Mouse (Mus musculus): ENCODE measurements around the gene Hoxd9. TPM values are rescaled to one million over a fixed set of nuclear protein-coding genes. Genes with fewer than 3 reads are reported as not detected.

Gene Hoxd9
- total RNA-seq, 1 experiment from 2014 or later = not detected

DNA sequence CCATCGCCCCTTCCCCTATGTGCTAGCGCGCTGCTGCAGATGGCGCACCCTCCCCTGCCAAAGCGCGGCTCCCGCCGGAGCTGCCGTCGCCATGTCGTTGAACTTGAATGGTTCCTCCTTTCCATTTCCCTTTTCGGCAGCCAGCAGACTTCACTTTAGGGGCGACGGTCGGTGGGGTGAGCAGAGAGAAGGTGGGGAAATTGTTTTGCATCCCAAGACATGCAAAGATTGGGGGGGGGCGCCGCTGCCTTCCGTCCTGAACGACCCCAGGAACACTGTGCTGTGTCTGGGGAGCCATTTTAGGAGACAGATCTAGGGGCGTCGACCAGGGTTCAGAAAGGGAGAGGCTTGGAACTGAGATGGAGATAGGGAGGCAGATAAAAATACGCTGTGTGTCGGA, 17.5 kb upstream of the Hoxd9 start:
- ATAC-seq (replicated peaks in 1 of 2; ENCODE audit: insufficient read depth in 1 of 2, low FRiP score in 2 of 2, low TSS enrichment in 1 of 2, low read depth in 1 of 2, poor library complexity in 2 of 2, severe bottlenecking in 2 of 2) = 0 out of 4 replicates have a peak, but pooled peaks have one; percentile 15 to 49

DNA sequence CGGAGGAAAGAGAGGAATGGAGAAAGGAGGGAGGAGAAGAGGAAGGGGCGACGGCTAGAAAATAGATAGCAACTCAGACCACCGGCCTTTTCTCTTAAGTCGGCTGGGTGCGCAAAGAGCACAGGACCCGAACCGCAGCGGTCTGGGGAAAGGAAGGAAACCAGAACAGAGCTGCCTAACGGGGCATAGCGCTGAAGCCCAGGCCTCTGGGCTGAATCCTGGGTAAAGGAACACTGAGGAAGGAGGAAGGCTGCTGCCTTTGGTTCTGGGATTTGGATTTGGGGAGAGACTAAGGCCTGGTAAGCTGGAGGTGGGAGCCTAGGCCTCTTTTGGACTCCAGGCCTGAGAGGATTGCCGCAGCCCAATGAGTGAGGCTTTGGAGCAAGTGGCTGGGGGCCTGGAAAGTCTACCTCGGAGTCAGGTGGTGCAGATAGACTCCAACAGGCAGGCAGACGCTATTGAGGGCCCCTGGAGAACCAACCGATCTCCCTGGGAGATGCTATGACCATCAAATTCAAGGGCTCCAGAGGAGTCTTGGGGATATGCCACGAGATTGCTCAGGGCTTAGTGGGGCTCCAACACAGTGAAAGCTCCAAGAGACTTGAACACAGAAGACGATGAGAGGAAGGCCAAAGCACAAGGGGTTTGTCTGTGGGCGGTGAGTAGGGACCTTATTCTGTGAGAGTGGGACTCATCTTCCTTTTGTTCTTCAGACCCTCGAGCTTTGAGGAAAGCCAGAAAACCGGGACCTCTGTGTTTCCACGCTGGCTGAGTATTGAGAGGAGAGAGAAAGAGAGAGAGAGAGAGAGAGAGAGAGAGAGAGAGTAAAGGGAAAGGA, 16.7 kb upstream of the Hoxd9 start:
- ATAC-seq (replicated peaks in 1 of 2; ENCODE audit: insufficient read depth in 1 of 2, low FRiP score in 2 of 2, low TSS enrichment in 1 of 2, low read depth in 1 of 2, poor library complexity in 2 of 2, severe bottlenecking in 2 of 2) = no peak

DNA sequence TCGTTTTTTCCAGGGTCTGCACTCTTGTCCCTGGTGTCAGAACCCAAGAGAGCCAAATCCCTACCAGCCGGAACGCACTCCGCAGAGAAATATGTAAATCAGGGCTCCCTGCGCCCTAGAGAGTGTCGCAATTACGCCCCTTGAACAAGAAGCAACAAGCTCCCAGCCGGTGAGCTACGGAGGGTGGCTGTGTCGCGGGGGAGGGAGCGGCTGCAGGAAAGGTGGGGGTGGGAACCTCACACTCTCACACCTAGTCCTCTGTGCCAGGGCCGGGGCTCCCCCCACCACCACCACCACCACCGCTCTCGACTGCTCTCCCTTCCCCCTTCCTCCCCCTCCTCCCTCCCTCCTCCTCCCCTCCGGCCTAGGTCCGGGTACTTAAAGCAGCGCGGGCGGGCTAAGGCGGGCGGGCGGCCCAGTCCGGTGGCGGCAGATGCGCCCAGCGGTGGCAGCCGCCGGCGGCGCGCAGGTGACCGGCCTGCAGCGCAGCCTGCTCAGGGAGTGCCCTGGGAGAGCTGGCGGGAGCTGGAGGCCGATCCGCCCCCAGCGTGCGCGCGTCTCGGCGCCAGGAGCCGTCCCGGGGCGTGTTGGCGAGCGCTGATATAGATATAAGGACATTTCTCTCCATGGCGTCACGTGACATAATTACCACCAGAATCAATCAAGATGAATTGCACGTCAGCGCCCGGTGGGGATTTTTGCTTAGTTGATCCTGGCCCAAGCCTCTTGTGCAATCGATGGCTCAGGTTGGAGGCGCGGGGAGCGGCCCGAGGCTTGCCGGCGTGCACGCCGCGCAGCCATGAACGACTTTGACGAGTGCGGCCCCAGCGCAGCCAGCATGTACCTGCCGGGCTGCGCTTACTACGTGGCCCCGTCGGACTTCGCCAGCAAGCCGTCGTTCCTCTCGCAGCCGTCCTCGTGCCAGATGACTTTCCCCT, 15.7 kb upstream of the Hoxd9 start:
- no peak for ATAC-seq (replicated peaks in 1 of 2; ENCODE audit: insufficient read depth in 1 of 2, low FRiP score in 2 of 2, low TSS enrichment in 1 of 2, low read depth in 1 of 2, poor library complexity in 2 of 2, severe bottlenecking in 2 of 2)

DNA sequence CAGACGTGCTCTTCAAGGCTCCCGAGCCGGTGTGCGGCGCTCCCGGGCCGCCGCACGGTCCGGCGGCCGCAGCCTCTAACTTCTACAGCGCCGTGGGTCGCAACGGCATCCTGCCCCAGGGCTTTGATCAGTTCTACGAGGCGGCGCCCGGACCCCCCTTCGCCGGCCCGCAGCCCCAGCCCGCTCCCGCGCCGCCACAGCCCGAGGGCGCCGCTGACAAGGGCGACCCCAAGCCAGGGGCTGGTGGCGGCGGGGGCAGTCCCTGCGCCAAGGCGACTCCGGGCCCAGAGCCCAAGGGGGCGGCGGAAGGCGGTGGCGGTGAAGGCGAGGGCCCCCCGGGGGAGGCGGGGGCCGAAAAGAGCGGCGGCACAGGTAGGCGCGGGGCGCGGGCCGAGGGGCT, 14.7 kb upstream of the Hoxd9 start:
- ATAC-seq (replicated peaks in 1 of 2; ENCODE audit: insufficient read depth in 1 of 2, low FRiP score in 2 of 2, low TSS enrichment in 1 of 2, low read depth in 1 of 2, poor library complexity in 2 of 2, severe bottlenecking in 2 of 2) = no peak

DNA sequence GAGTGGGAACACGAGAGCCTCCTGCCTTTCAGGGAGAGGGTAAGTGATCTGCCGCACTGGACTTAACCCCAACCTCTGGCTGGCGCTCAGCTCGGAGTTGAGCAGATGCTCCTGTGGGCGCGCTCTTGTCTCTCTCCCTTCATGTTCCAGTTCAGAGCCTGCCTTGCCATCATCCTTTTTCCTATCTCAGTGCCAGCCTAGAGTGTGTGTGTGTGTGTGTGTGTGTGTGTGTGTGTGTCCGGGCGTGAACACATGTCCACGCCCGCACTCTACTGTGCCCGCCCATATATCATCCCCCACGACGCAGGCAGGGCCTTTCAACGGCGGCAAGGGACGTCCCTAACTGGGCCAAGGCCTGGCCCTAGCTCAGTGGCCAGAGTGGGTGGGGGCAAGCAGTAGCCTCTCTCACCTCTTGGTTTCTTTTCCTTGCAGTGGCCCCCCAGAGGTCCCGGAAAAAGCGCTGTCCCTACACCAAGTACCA, 14.0 kb upstream of the Hoxd9 start:
- no peak for ATAC-seq (replicated peaks in 1 of 2; ENCODE audit: insufficient read depth in 1 of 2, low FRiP score in 2 of 2, low TSS enrichment in 1 of 2, low read depth in 1 of 2, poor library complexity in 2 of 2, severe bottlenecking in 2 of 2)

DNA sequence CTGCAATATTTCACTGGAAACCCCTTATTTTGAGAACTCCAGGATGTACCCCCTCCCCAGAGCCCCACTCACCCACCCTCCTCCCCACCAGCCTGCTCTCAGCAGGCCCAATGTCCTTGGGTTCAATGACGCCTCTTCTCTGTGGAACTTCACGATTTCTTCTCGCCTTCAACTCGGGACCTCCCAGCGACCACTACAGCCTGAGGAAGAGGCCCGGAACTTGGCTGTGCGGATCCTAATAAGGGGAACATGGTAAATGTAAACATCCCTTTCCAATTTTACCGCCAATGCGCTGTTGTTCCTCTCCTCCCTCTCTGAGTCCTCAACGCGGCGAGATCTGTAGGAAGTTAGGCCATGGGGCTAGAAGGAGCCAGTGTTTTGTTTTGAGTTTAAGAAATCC, 13.4 kb upstream of the Hoxd9 start:
- no peak for ATAC-seq (replicated peaks in 1 of 2; ENCODE audit: insufficient read depth in 1 of 2, low FRiP score in 2 of 2, low TSS enrichment in 1 of 2, low read depth in 1 of 2, poor library complexity in 2 of 2, severe bottlenecking in 2 of 2)

DNA sequence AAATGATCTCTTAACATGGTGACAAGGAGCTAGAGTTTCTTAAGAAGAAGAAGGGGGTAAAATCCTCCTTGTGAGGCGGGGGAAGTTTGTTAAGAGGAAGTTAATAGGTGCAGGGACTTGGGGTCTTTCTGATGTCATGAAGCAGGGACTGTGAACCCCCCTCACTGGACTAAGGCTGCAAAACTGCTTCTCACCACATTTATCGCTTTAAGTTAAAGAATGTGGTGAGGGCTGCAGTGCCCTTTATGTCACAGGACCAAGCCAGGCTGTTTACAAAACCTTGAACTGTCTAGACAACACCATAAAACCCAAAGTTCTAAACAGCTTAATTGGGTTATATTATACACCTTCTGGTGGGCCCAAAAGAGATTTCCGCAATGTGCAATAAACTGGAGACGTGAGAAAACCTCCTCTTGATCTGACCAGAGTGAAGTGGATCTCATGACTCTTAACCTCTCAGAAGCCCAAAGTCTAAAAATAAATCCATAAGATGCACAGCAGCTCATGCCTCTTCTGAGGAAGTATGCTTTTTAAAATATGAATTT, 12.4 kb upstream of the Hoxd9 start:
- no peak for ATAC-seq (replicated peaks in 1 of 2; ENCODE audit: insufficient read depth in 1 of 2, low FRiP score in 2 of 2, low TSS enrichment in 1 of 2, low read depth in 1 of 2, poor library complexity in 2 of 2, severe bottlenecking in 2 of 2)

DNA sequence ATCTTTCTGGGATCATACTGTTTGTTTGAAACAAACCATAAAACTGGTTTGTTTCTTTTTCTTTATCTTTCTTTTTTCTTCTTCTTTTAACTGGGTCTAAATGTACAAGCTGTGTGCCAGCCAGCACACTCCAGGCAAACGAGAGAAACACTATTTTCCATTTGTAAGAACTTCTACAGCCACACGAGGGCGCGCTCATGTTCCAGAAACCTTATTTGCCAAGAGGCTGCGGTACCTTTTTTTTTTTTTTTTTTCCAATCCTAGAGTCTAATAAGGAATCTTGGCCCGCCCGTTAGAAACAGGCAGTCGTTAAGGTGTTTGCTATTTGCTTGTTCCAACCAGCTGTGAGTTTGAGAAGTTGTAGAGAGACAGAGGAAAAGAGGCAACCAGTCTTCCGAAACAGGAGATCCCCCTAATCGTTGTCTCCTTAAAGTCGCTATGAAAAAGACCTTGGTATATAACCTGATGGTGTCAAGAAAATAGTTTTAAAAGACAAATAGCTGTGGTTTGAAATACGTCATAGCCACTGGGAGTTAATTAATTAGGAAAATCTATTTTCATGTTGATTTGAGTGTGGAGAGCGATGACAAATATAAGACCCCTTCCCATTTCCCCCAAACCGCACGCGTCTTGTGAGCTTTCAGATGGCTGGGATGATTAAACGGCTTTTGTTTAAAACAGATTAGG, 11.1 kb upstream of the Hoxd9 start:
- no peak for ATAC-seq (replicated peaks in 1 of 2; ENCODE audit: insufficient read depth in 1 of 2, low FRiP score in 2 of 2, low TSS enrichment in 1 of 2, low read depth in 1 of 2, poor library complexity in 2 of 2, severe bottlenecking in 2 of 2)

DNA sequence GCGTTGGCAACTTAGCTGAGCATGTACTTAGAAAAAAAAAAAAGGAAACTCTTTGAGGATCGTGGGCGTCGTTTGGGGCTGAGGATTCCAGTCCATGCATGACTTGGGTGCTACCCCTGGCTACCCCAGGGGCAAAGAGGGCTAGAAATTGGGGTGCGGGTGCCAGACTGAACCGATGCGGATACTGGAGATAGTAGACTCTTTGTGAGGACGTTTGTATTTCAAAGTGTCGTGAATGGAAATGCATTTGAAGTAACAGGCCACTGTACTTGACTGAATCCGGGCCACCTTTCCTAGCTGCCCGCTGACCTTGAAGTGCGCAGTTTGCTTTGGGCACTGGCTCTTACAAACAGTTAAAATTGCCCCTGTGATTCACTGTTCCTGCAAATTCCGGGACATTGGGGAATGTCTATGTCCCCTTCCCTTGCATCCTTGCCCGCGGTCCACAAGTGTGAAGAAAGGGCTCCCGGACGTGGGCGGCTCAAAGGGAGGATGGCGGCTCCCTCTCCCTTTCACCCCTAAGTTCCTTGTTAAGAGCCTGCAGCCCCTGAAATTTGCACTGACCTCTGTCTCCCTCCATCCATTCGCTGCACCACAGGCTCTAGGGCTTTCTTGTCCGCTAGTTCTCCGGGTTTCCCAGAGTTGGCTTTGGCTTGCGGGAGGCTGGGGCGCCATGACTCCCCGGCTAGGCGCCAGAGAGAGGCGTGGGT, 10.4 kb upstream of the Hoxd9 start:
- no peak for ATAC-seq (replicated peaks in 1 of 2; ENCODE audit: insufficient read depth in 1 of 2, low FRiP score in 2 of 2, low TSS enrichment in 1 of 2, low read depth in 1 of 2, poor library complexity in 2 of 2, severe bottlenecking in 2 of 2)

DNA sequence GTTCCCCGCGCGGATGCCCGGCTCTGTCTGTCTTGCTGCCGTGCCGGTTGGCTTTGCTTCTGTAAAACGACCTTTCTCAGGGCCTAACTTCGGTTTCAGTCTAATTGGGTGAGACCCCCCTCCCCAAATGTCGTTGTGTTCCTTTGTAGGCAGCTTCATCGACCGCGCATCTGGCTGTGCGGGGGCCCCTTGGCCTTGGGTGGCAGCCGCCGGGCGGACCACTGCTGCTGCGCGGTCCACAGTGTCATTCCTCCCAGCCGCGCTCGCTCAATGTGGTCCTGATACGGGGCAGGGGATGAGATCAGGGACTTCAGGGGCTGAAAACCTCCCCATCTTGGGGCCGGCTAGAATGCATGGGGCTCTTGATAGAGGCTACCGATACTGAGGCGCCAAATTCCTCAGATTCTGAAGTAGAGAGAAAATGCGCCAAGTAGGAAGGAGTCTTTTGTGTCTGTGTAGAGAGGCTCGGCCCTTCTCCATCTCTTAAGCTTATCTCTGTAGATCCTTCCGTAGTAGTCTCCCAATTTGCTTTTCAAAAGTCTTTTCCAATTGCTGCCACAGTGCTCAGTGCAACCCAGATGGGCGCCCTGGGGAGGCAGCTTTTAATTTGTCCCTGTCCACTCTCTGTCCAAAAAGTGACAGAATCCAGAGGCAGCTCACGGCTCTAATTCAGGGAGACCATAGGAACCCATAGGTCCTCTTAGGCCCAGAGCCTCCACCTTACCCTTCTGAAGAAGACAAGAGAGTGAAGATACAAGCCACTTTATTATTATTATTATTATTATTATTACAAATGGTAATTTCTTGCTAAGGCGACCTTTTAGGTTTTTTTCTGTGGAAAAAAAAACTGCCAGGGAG, 9.6 kb upstream of the Hoxd9 start:
- ATAC-seq (replicated peaks in 1 of 2; ENCODE audit: insufficient read depth in 1 of 2, low FRiP score in 2 of 2, low TSS enrichment in 1 of 2, low read depth in 1 of 2, poor library complexity in 2 of 2, severe bottlenecking in 2 of 2) = no peak

DNA sequence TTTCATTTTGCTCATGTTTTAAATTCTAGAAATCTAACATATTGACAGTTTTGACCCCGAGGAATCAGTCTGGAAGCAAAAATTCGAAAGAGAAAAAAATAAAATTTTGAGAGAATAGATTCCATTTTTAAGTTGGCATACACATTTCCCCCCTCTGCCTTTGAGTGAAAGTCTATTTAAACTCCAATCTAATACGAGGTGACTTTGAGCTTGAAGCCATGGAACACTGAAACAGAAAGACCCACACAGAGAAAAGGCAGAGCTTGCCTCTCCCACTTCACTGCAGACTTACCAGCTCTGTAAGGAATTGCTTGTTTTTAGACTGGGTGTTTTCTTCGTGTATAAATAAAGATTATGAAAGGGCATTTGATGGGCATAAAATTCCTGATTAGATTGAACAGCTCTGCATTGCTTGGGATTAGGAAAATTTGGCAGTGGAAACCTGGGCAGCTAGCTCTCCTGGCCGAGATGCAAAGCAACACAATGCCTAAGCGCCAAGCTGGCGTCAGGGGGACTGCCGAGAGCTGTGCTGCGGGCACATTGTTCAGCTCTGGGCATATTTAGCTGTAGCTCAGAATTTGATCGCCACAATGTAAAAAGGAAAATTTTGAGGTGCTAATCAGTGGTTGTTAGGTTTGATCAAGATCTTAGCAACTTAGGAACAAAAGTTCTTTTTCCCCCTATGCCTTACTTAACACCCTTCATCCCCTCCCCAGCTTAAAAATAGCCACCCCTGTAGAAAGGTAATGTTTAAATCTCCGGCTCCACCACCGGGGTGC, 8.5 kb upstream of the Hoxd9 start:
- no peak for ATAC-seq (replicated peaks in 1 of 2; ENCODE audit: insufficient read depth in 1 of 2, low FRiP score in 2 of 2, low TSS enrichment in 1 of 2, low read depth in 1 of 2, poor library complexity in 2 of 2, severe bottlenecking in 2 of 2)

DNA sequence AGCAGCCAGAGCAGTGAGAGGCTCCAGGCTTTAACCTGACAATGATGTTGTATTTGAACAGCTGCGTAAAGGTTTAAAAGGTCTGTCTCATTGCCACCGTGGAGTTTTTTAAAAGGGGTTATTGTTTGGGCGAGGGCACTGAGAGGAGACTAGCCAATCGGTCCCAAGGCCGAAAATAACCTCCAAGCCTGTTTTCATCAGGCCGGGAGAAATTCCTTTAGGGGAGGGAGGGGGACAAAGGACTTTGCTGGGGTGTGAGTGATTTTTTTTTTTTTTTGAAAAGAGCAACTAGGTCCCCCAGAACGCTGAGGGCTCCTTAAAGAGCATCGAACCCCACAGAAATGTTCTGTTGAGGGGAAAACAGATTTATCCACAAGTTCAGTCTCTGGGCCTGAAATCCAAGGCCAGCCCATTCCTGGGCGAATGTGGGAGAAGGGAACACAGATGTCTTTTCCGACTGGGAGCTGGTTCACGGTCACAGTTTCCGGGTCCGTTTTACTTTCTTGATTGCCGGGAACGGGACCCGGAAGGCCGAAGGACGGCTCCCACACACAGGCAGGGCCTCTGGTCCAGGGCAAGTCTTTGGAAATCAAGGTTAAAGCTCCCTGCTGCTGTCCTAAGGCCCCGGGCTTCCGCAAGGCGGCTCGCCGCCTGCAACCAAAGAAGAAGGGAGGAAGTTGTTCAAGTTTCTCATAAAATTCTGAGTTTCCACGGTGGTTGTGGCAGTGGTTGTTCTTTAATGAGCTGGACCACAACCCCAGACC, 7.8 kb upstream of the Hoxd9 start:
- no peak for ATAC-seq (replicated peaks in 1 of 2; ENCODE audit: insufficient read depth in 1 of 2, low FRiP score in 2 of 2, low TSS enrichment in 1 of 2, low read depth in 1 of 2, poor library complexity in 2 of 2, severe bottlenecking in 2 of 2)

DNA sequence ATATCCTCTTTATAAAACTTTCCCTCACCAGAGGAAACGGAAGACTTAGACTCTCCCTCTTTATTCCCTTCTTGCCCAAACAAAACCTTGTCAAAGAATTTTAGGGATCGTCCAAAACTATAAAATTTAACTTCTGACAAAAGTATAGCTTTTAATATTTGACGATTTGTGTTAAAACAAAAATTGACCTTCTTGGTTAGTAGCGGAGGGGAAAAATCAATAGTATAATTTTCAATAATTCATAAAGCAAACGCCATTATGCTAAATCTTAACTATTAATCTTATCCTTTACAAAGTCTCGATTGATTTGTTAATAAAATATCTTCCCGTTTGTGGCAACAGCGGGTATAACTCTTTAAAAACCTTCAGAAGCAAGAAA, 7.2 kb upstream of the Hoxd9 start:
- no peak for ATAC-seq (replicated peaks in 1 of 2; ENCODE audit: insufficient read depth in 1 of 2, low FRiP score in 2 of 2, low TSS enrichment in 1 of 2, low read depth in 1 of 2, poor library complexity in 2 of 2, severe bottlenecking in 2 of 2)

DNA sequence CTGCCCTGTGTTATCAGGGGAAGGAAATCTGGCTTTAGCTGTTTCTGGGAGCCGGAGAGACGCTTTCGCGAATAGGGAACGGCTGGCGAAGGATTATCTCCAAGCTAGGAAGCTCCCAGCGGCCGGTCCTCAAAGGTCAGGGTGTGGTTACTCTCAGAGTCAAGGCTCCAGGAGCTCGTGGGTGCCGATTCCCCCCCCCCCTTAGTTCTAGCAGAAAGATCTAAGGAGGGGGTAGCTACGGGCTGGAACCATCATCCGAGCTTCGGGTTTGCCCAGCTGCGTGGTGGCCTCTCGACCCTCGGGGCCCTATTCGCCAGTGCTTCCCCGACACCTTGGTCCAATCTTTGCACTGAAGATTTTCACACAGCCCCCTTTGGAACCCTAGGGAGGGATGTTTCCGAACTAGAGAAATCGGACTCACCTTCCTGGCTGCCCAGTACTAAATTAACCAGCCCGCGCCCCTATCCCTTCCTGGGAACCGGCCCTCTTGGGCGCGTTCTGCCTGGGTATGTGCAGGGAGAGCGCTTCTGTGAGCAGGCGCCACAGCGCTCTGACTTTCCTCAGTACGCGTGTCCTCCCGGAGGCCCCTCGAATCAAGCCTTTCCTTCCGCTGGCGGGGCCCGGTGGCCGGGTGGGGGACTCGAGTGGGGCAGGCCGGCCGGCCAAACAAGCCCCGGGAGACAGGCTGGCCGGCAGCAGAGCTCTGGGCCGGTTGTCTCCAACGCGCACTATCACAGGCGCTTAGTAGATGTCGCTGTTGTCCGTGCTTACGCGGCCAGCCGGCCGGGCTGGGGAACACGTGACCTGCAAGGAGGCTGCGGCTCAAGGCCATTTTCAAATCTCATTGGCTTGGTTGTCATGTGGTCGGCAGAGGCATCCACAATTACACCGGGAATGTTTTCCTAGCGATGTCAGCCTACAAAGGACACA, 6.2 kb upstream of the Hoxd9 start, which contains the start of gene Hoxd10:
Gene Hoxd10, plus strand, starts transcription at position 903 of the 930 bp plus-strand sequence.
- no peak for ATAC-seq (replicated peaks in 1 of 2; ENCODE audit: insufficient read depth in 1 of 2, low FRiP score in 2 of 2, low TSS enrichment in 1 of 2, low read depth in 1 of 2, poor library complexity in 2 of 2, severe bottlenecking in 2 of 2)

Data from hematopoietic stem cell, adult 5-6 weeks (primary cell).